8 mouse cellular contexts compared by ENCODE assay signal in the genomic region with DNA sequence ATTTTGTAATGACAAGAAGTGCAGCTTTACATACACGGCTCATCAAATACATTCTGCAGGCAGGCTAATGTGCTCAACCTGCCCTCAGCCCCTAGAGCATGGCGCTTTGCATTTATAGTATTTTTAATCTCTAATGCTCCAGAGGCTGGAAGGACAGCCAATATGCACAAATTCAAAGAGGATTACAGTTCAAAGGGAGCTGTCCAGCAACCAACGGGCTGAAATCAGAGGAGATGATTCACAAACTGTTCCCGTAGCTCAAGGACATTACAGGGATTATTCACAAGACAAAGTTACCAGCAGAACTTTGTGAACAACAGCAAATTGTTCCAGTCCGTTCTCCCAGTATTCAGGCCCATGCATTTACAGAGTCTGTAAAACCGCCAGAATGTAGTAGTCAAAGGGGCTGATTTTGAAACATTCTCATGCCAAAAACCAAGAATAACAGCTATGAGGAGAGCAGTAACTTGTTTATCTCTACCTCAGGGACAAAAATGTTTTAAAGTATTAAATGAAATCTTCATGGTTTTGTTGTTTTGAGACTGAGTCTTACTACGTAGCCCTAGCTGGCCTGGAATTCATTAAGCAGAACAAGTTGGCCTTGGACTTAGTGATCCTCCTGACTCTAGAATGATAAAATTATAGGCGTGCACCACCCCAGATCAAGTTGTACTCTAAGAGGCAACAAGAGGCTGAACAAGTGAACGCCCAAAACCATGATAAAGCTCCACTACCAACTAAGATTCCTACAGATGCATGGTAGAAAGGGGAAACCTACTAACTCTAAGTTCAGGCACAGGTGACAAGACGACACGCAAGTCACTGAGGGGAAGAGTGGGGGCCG. TPM values are rescaled to one million over a fixed set of nuclear protein-coding genes. Genes with fewer than 3 reads are reported as not detected.
DNase-seq lines count a peak whose midpoint lies in the region; ATAC-seq lines count a peak whose summit lies in the region.

No protein-coding gene starts in this region.

- H3K9me3 ChIP-seq in embryonic facial prominence, embryonic 15.5 days (replicated peaks) = no peaks in the 10 kb centered on the region
- no peaks in the 10 kb centered on the region for H3K9me3 ChIP-seq in hindbrain, embryonic 13.5 days
- H3K9me3 ChIP-seq in liver, embryonic 13.5 days (replicated peaks) = no peaks in the 10 kb centered on the region

- peak; percentile 51 for DNase-seq in urinary bladder, postnatal 25 days (ENCODE audit: low spot score)
- no peak for DNase-seq in urinary bladder, postnatal 10 days (ENCODE audit: low spot score)
- peak; percentile 6 for DNase-seq in liver, embryonic 13.5 days
- peak; percentile 5 for DNase-seq in ovary, adult 18-20 months (ENCODE audit: low spot score)
- no peak for DNase-seq in right cerebral cortex, postnatal 10 days (ENCODE audit: low spot score in 2 of 2)

- peaks cover 8% of the 10 kb centered on the region for H3K27me3 ChIP-seq in embryonic facial prominence, embryonic 15.5 days
- peaks cover 12% of the 10 kb centered on the region; the same call in 1 of the 2 replicates for H3K27me3 ChIP-seq in hindbrain, embryonic 13.5 days
- H3K27me3 ChIP-seq in liver, embryonic 13.5 days = peaks cover 33% of the 10 kb centered on the region

- peaks cover 6% of the 10 kb centered on the region for H3K4me1 ChIP-seq in embryonic facial prominence, embryonic 15.5 days
- H3K4me1 ChIP-seq in hindbrain, embryonic 13.5 days (replicated peaks) = peaks cover 16% of the 10 kb centered on the region
- peaks cover 11% of the 10 kb centered on the region for H3K4me1 ChIP-seq in liver, embryonic 13.5 days (replicated peaks)

- H3K4me2 ChIP-seq in embryonic facial prominence, embryonic 15.5 days (replicated peaks) = peak overlapping the region; percentile 67
- H3K4me2 ChIP-seq in hindbrain, embryonic 13.5 days = peak overlapping the region; percentile 75
- H3K4me2 ChIP-seq in liver, embryonic 13.5 days = peak overlapping the region; percentile 71

- H3K4me3 ChIP-seq in embryonic facial prominence, embryonic 15.5 days (replicated peaks) = peak overlapping the region; percentile 49
- H3K4me3 ChIP-seq in hindbrain, embryonic 13.5 days = peak overlapping the region; percentile 86
- peak overlapping the region; percentile 61 for H3K4me3 ChIP-seq in liver, embryonic 13.5 days (replicated peaks)

- no peak for ATAC-seq in embryonic facial prominence, embryonic 15.5 days (ENCODE audit: insufficient number of reproducible peaks, low FRiP score, low TSS enrichment, low read depth)
- ATAC-seq in hindbrain, embryonic 13.5 days (ENCODE audit: low FRiP score) = no peak
- ATAC-seq in liver, embryonic 13.5 days (ENCODE audit: low read depth) = peak; percentile 61; the same call in 1 of the 2 replicates
- ATAC-seq in activated CD4-positive, CD25-positive, alpha-beta regulatory T cell, adult 4 months = no peak

- no peak overlapping the region for H3K27ac ChIP-seq in embryonic facial prominence, embryonic 15.5 days (replicated peaks)
- peak overlapping the region; percentile 19; the same call in 1 of the 2 replicates for H3K27ac ChIP-seq in hindbrain, embryonic 13.5 days
- no peak overlapping the region for H3K27ac ChIP-seq in liver, embryonic 13.5 days

- no peak overlapping the region for H3K9ac ChIP-seq in embryonic facial prominence, embryonic 15.5 days
- peak overlapping the region; percentile 87 for H3K9ac ChIP-seq in hindbrain, embryonic 13.5 days
- 0 out of 2 replicates have a peak overlapping the region, but pooled peaks have one; percentile 33 for H3K9ac ChIP-seq in liver, embryonic 13.5 days

- H3K36me3 ChIP-seq in embryonic facial prominence, embryonic 15.5 days = no peaks in the 10 kb centered on the region
- no peaks in the 10 kb centered on the region for H3K36me3 ChIP-seq in hindbrain, embryonic 13.5 days
- H3K36me3 ChIP-seq in liver, embryonic 13.5 days = no peaks in the 10 kb centered on the region

- WGBS in embryonic facial prominence, embryonic 15.5 days = 13% methylated on average over 12 of the region's 12 CpGs
- WGBS in hindbrain, embryonic 13.5 days = 22% methylated on average over 12 of the region's 12 CpGs
- WGBS in liver, embryonic 13.5 days (ENCODE audit: insufficient replicate concordance) = 19% methylated on average over 12 of the region's 12 CpGs

RNA-seq across cellular contexts. Expression of a gene that starts 0.6 kb away (rescaled TPM):
- 3.2 and 3.4 TPM in 2 replicates for polyA plus RNA-seq in embryonic facial prominence, embryonic 15.5 days (2015; fragmentation: Nextera tagmentation; extraction: Ambion mirVana)
- 28.3 and 30.1 TPM in 2 replicates for polyA plus RNA-seq in hindbrain, embryonic 13.5 days (2015; fragmentation: Nextera tagmentation; extraction: Ambion mirVana)
- polyA plus RNA-seq in liver, embryonic 13.5 days (2015; fragmentation: Nextera tagmentation; extraction: Ambion mirVana) = 0.64 and 0.73 TPM in 2 replicates
- polyA plus RNA-seq in activated CD4-positive, CD25-positive, alpha-beta regulatory T cell, adult 4 months (2017; shearing (Covaris generic)) = under 1 TPM; 0.15 to 0.20 TPM

Comparison
In these comparisons a context has a peak if more than half of its experiments do, and no peak if none do; other contexts are left out.
1. DNase-seq: peak in urinary bladder, postnatal 25 days (single experiment), liver, embryonic 13.5 days (single experiment) and ovary, adult 18-20 months (single experiment); none in urinary bladder, postnatal 10 days (single experiment) and right cerebral cortex, postnatal 10 days (0 of 2).
2. Peak in every context shown above with its lines, with median percentiles within 50 percentile points of each other: H3K4me2 ChIP-seq and H3K4me3 ChIP-seq.